ENCODE assay signal across 7 mouse cellular contexts in the genomic region with DNA sequence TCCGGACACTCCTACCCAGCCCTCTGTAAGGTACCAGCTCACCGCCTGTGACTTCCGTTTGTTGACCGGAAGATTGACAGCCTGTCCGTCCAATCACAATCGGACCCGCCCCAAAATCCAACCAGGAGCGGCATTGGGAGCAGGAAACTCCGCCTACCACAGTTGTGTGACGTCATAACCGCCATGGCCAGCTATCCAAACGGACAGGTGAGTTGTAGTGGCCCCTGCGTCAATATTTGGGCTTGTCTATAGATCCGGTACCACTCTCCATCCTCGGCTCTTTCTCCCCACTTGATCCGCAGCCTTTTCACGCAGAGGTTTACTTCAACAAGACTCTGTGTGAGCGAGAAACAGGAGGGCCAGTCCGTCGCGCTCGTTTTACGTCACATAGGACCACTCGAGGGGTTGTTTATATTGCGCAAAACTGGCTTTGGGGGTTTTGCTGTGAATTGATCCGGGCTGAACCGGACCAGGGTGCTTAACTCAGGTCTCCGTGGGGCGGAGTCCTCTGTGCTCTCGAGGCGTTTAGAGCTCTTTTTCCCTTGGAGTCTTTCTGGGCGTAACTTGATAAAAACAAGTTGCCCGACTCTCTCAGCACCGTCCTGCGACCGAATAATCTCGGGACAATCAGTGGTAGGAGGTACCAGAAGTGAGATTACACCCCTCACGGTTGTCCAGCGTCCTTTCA. TPM values are rescaled to one million over a fixed set of nuclear protein-coding genes. Genes with fewer than 3 reads are reported as not detected.
A peak's percentile ranks its signal among the peaks of the same experiment; 100 is the strongest.
DNase-seq lines count a peak whose midpoint lies in the region; ATAC-seq lines count a peak whose summit lies in the region.

No protein-coding gene starts in this region.

- no peaks in the 10 kb centered on the region for H3K27me3 ChIP-seq in intestine, embryonic 16.5 days (replicated peaks; ENCODE audit: control insufficient read depth, insufficient read depth, low read length)
- no peaks in the 10 kb centered on the region for H3K27me3 ChIP-seq in midbrain, embryonic 11.5 days (ENCODE audit: control insufficient read depth, insufficient read depth, low read length)

- peak; percentile 88 for ATAC-seq in intestine, embryonic 16.5 days
- peak; percentile 97 for ATAC-seq in midbrain, embryonic 11.5 days (ENCODE audit: low FRiP score)

- peak overlapping the region; percentile 70 for H3K4me2 ChIP-seq in intestine, embryonic 16.5 days (ENCODE audit: low read depth, low read length)
- peak overlapping the region; percentile 66 for H3K4me2 ChIP-seq in midbrain, embryonic 11.5 days

- intact Hi-C loops in left cerebral cortex, postnatal 36 days (cut with DNase I), result no loop called here

- peak; percentile 99 for DNase-seq in adrenal gland, adult 2 months
- peak; percentile 98 for DNase-seq in embryo, embryonic 11.5 days (ENCODE audit: low read depth, low spot score)
- DNase-seq in gastrocnemius, postnatal 4 days (ENCODE audit: low spot score in 2 of 2), result peak; percentile 99 to 100
- peak; percentile 100 for DNase-seq in left cerebral cortex, postnatal 36 days (ENCODE audit: low spot score in 2 of 2)
- peak; percentile 100 for DNase-seq in midbrain, embryonic 11.5 days (ENCODE audit: low spot score, missing footprints)
- peak; percentile 99 for DNase-seq in skeletal muscle tissue, adult 2 months (ENCODE audit: low read depth, low spot score)

- H3K9me3 ChIP-seq in intestine, embryonic 16.5 days (ENCODE audit: control insufficient read depth, low read length), result peaks cover 3% of the 10 kb centered on the region; the same call in 1 of the 2 replicates
- H3K9me3 ChIP-seq in midbrain, embryonic 11.5 days (ENCODE audit: control insufficient read depth, low read length), result no peaks in the 10 kb centered on the region

- peak overlapping the region; percentile 82 for H3K27ac ChIP-seq in intestine, embryonic 16.5 days (ENCODE audit: low read length)
- H3K27ac ChIP-seq in midbrain, embryonic 11.5 days (ENCODE audit: low read depth, low read length), result peak overlapping the region; percentile 25; the same call in 1 of the 2 replicates

- peak overlapping the region; percentile 76 for H3K4me3 ChIP-seq in intestine, embryonic 16.5 days (ENCODE audit: low read length)
- peak overlapping the region; percentile 79 for H3K4me3 ChIP-seq in midbrain, embryonic 11.5 days (ENCODE audit: low read depth, low read length)

- WGBS in intestine, embryonic 16.5 days, result under 1% methylated on average over 39 of the region's 39 CpGs
- 2% methylated on average over 39 of the region's 39 CpGs for WGBS in midbrain, embryonic 11.5 days

- no peaks in the 10 kb centered on the region for H3K36me3 ChIP-seq in intestine, embryonic 16.5 days (ENCODE audit: control insufficient read depth, insufficient read depth, low read length)
- H3K36me3 ChIP-seq in midbrain, embryonic 11.5 days (ENCODE audit: control insufficient read depth, insufficient read depth, low read length), result no peaks in the 10 kb centered on the region

- H3K9ac ChIP-seq in intestine, embryonic 16.5 days (ENCODE audit: low read depth, low read length), result peak overlapping the region; percentile 75
- peak overlapping the region; percentile 74 for H3K9ac ChIP-seq in midbrain, embryonic 11.5 days (ENCODE audit: low read length)

- peaks cover 39% of the 10 kb centered on the region for H3K4me1 ChIP-seq in intestine, embryonic 16.5 days (ENCODE audit: control insufficient read depth, insufficient read depth, low read length)
- peaks cover 4% of the 10 kb centered on the region; the same call in 1 of the 2 replicates for H3K4me1 ChIP-seq in midbrain, embryonic 11.5 days (ENCODE audit: control insufficient read depth, insufficient read depth, low read length)

RNA-seq across cellular contexts. Expression of a gene that starts 5.2 kb away (rescaled TPM):
- 10 to 100 TPM; 80.3 to 82.6 TPM for total RNA-seq in adrenal gland, adult 2 months (2021)
- 180 and 181 TPM in 2 replicates for polyA plus RNA-seq in adrenal gland, adult 2 months (2012; rRNA removed)
- total RNA-seq in gastrocnemius, postnatal 4 days (2021), result 10 to 100 TPM; 35.4 to 37.7 TPM
- polyA plus RNA-seq in intestine, embryonic 16.5 days (2015; fragmentation: Nextera tagmentation; extraction: Ambion mirVana), result 81.6 and 81.7 TPM in 2 replicates
- 10 to 100 TPM; 66.4 to 74.5 TPM for total RNA-seq in left cerebral cortex, postnatal 36 days (2021)
- polyA plus RNA-seq in midbrain, embryonic 11.5 days (2014; fragmentation: Nextera tagmentation; extraction: Ambion mirVana), result 71.6 and 72.3 TPM in 2 replicates

RNA-seq across cellular contexts. Expression of a gene that starts 31.6 kb away (rescaled TPM):
- under 1 TPM; 0.69 to 0.86 TPM for total RNA-seq in adrenal gland, adult 2 months (2021)
- 7.6 and 10.5 TPM in 2 replicates for polyA plus RNA-seq in adrenal gland, adult 2 months (2012; rRNA removed)
- total RNA-seq in gastrocnemius, postnatal 4 days (2021), result not detected
- 0.22 and 0.34 TPM in 2 replicates for polyA plus RNA-seq in intestine, embryonic 16.5 days (2015; fragmentation: Nextera tagmentation; extraction: Ambion mirVana)
- 1 to 10 TPM; 2.0 to 2.4 TPM for total RNA-seq in left cerebral cortex, postnatal 36 days (2021)
- polyA plus RNA-seq in midbrain, embryonic 11.5 days (2014; fragmentation: Nextera tagmentation; extraction: Ambion mirVana), result 0.14 and 0.18 TPM in 2 replicates

RNA-seq across cellular contexts. Expression of a gene that starts 59.9 kb away (rescaled TPM):
- 10 to 100 TPM in 1 of 2 experiments, 1 to 10 TPM in 1; 9.2 to 15.8 TPM for total RNA-seq in adrenal gland, adult 2 months (2021)
- 15.7 and 23.4 TPM in 2 replicates for polyA plus RNA-seq in adrenal gland, adult 2 months (2012; rRNA removed)
- total RNA-seq in gastrocnemius, postnatal 4 days (2021), result 100 to 1,000 TPM; 125 to 153 TPM
- polyA plus RNA-seq in intestine, embryonic 16.5 days (2015; fragmentation: Nextera tagmentation; extraction: Ambion mirVana), result 36.3 and 45.1 TPM in 2 replicates
- 10 to 100 TPM; 15.9 to 21.4 TPM for total RNA-seq in left cerebral cortex, postnatal 36 days (2021)
- polyA plus RNA-seq in midbrain, embryonic 11.5 days (2014; fragmentation: Nextera tagmentation; extraction: Ambion mirVana), result 5.8 and 6.9 TPM in 2 replicates

Comparison
In these comparisons a context has a peak if more than half of its experiments do, and no peak if none do; other contexts are left out.
1. Peak in every context shown above with its lines: DNase-seq, ATAC-seq, H3K4me3 ChIP-seq and H3K27ac ChIP-seq.
2. RNA of a gene that starts 59.9 kb away (total RNA-seq): 125 to 153 TPM in gastrocnemius, postnatal 4 days; 15.9 to 21.4 TPM in left cerebral cortex, postnatal 36 days and 9.2 to 15.8 TPM in adrenal gland, adult 2 months; every median in the first group is over 4 times any median in the second.